Mouse (Mus musculus) embryonic facial prominence, embryonic 12.5 days (tissue): ENCODE measurements around the gene Fam184b. TPM values are rescaled to one million over a fixed set of nuclear protein-coding genes. Genes with fewer than 3 reads are reported as not detected.
A peak's percentile ranks its signal among the peaks of the same experiment; 100 is the strongest.

Source experiments
- ATAC-seq: fragments of 200-750 bp; cut with Nextera tagmentation; 2 replicates; pipeline ENCODE4 v1.8.0; 2017; ENCODE audit not compliant: insufficient number of reproducible peaks, insufficient read depth, low FRiP score, low TSS enrichment
- H3K27ac ChIP-seq: fragments of 300-500 bp; sonication (generic); 2 replicates; pipeline ENCODE4 v1.5.1; 2016; ENCODE audit warnings: mild to moderate bottlenecking
- H3K27me3 ChIP-seq: fragments of 300-500 bp; sonication (generic); 2 replicates; pipeline ENCODE4 v1.6.1; 2016; ENCODE audit warnings: mild to moderate bottlenecking, moderate library complexity
- H3K36me3 ChIP-seq: fragments of 300-500 bp; sonication (generic); 2 replicates; pipeline ENCODE4 v1.6.1; 2016; ENCODE audit warnings: mild to moderate bottlenecking
- H3K4me1 ChIP-seq: fragments of 300-500 bp; sonication (generic); 2 replicates; pipeline ENCODE4 v1.6.1; 2016
- H3K4me2 ChIP-seq: fragments of 300-500 bp; sonication (generic); replicated peaks from 2 replicates; pipeline ENCODE4 v1.6.1; 2016; ENCODE audit warnings: mild to moderate bottlenecking, moderate library complexity
- H3K4me3 ChIP-seq: fragments of 300-500 bp; sonication (generic); 2 replicates; pipeline ENCODE4 v1.5.1; 2016; ENCODE audit warnings: mild to moderate bottlenecking
- H3K9ac ChIP-seq: fragments of 300-500 bp; sonication (generic); 2 replicates; pipeline ENCODE4 v1.6.1; 2016; ENCODE audit warnings: mild to moderate bottlenecking, moderate library complexity
- H3K9me3 ChIP-seq: fragments of 300-500 bp; sonication (generic); 2 replicates; pipeline ENCODE4 v1.6.1; 2016; ENCODE audit warnings: mild to moderate bottlenecking, moderate library complexity
- WGBS: fragments of 180-500 bp; shearing (Covaris S2); methylation state at CpG from one replicate; pipeline ENCODE4 v1.1.7; 2016; 5-methylcytosine and 5-hydroxymethylcytosine counted together
- polyA plus RNA-seq: library from polyadenylated mRNA; unstranded; fragments of >200 nt; fragmentation: Nextera tagmentation; extraction: Ambion mirVana; gene quantifications from 2 replicates; pipeline ENCODE4 v1.2.1, GENCODE M21; 2016

The Fam184b gene
- polyA plus RNA-seq, 1 experiment from 2014 or later, result 1.1 TPM

DNA sequence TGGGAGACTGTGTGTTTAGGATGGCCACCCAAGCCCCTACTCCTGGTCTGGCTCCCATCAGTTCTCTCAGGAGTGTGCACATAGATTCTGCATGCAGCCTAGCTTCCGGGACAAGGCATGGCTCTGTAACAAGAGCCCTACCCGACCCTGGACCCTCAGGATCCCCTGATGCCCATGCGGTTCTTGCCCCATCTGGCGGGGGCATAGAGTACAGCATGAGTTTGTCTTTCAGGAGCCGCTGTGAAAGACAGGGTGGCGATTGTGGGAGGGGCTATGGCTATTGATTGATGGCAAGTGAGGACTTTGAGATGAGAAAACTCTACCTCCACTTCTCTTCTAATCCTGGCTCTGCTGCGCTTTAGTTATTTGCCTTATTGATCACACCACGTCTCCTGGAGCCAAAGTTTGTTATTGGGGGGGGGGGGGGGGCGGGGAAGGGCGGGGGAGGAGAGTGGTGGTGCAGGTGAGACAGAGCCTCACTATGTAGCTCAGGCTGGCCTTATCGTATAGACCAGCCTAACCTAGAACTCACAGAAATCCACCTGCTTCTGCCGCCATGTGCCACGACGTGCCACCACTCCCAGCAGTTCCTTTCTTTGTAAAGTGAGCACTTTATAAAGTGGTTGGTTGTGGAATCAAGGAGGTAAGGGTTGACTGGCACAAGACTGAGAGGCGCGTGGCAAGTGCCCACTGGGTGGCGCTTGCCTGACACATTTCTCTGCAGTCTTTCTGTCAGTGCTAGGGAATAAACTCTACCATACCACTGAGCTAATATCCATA, 104.9 kb downstream of the Fam184b start:
- peak; percentile 74; the same call in 1 of the 2 replicates for ATAC-seq
- no peak overlapping the region for H3K9ac ChIP-seq

DNA sequence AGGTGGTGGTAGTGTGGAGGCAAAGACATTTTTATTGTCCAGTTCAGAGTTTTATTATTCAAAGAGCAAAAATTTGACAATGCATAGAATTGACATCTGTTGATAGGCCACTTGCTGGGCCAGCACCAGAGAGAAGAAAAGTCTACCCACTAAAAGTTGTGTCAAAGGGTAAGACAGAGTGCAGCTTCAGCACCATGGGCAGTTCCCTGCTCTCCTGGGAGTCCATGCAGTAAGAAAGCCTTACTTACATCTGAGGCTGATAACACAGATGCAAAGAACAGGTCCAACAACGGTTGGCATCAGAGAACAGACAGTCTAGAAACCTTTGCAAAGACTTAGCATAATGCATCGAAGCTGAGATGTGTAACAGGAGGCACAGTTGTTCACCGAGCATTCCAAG, 109.7 kb downstream of the Fam184b start:
- no peaks in the 10 kb centered on the region for H3K27me3 ChIP-seq
- ATAC-seq, result no peak
- H3K9me3 ChIP-seq, result no peaks in the 10 kb centered on the region
- 89% methylated on average over 3 of the region's 3 CpGs for WGBS
- no peaks in the 10 kb centered on the region; the same call in 1 of the 2 replicates for H3K4me1 ChIP-seq
- H3K36me3 ChIP-seq, result peaks cover 44% of the 10 kb centered on the region
- no peak overlapping the region for H3K4me2 ChIP-seq
- H3K4me3 ChIP-seq, result no peak overlapping the region
- no peak overlapping the region for H3K9ac ChIP-seq
- no peak overlapping the region for H3K27ac ChIP-seq

More for the DNA sequence above, 104.9 kb downstream of the Fam184b start:
- H3K4me1 ChIP-seq, result no peaks in the 10 kb centered on the region; the same call in 1 of the 2 replicates
- peaks cover 3% of the 10 kb centered on the region; the same call in 1 of the 2 replicates for H3K36me3 ChIP-seq
- H3K9me3 ChIP-seq, result no peaks in the 10 kb centered on the region
- 7% methylated on average over 16 of the region's 17 CpGs for WGBS
- no peak overlapping the region; the same call in 1 of the 2 replicates for H3K4me2 ChIP-seq
- no peak overlapping the region for H3K4me3 ChIP-seq
- H3K27me3 ChIP-seq, result no peaks in the 10 kb centered on the region
- no peak overlapping the region for H3K27ac ChIP-seq

DNA sequence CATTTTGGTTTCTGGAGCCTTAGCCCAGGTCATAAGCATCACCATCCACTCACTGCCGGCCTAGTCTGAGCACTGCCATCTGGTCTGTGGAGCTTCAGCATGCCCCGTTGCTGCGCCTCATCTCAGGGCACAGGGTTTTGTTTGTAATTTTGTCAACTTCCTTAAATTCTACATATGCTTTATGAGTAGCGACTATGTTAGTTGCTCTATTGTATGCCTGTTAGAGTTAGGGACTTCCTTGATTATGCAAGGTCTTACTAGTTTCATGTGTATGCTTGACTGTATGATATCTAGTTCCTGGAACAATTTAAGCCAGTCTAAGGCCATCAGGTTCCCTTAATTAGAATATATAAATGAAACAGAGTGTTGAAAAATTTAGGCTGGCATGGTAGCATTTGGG, 113.1 kb downstream of the Fam184b start:
- ATAC-seq, result no peak
- Histone ChIP-seq H3K36me3 (peaks cover 51% of the 10 kb centered on the region), H3K9me3 (no peaks in the 10 kb centered on the region)

DNA sequence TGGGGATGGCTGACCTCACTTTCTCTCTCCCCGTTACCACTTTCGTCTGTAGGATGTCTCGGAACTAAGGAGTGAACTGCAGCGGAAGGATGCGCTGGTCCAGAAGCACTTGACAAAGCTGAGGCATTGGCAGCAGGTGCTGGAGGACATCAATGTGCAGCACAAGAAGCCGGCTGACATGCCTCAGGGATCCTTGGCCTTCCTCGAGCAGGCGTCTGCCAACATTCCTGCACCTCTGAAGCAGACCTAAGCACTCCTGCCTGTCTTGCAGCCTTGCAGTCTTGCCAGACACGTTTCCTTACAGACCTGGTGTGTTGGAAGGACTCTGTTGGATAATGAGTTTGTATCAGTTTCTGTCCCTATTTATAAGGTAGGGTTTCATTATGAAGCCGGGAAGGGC, 114.3 kb downstream of the Fam184b start:
- no peak overlapping the region for H3K4me3 ChIP-seq
- no peaks in the 10 kb centered on the region for H3K27me3 ChIP-seq
- no peak overlapping the region for H3K4me2 ChIP-seq
- ATAC-seq, result no peak
- H3K4me1 ChIP-seq, result peaks cover 11% of the 10 kb centered on the region; the same call in 1 of the 2 replicates
- no peaks in the 10 kb centered on the region for H3K9me3 ChIP-seq
- peaks cover 48% of the 10 kb centered on the region for H3K36me3 ChIP-seq
- no peak overlapping the region for H3K9ac ChIP-seq
- no peak overlapping the region for H3K27ac ChIP-seq
- WGBS, result 92% methylated on average over 10 of the region's 10 CpGs

More for the DNA sequence above, 113.1 kb downstream of the Fam184b start:
- Histone ChIP-seq H3K27me3 (no peaks in the 10 kb centered on the region), H3K27ac (no peak overlapping the region), H3K9ac (no peak overlapping the region), H3K4me1 (peaks cover 5% of the 10 kb centered on the region; the same call in 1 of the 2 replicates), H3K4me2 (no peak overlapping the region), H3K4me3 (no peak overlapping the region)
- WGBS, result 95% methylated on average over 4 of the region's 4 CpGs

DNA sequence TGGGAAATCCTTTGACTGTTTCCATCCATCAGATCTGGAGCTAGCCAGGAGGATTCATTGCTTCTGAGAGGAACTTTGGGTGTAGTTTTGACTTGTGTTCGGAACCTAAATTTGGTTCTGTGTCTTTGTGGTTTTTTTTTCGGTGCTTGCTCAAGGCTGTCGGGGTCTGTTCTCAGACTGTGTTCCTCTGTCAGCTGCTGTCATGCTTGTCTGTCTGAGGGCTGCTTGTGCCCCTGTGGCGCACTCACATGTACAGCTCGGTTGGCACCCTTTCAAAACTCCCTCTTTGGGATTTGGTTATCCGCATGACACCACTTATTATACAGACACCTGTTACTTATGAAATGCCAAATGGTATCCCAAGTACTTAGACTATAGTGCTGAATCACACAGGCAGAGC, 117.8 kb downstream of the Fam184b start:
- H3K4me1 ChIP-seq, result peaks cover 11% of the 10 kb centered on the region; the same call in 1 of the 2 replicates
- H3K4me2 ChIP-seq, result peak overlapping the region; percentile 90
- no peak overlapping the region for H3K27ac ChIP-seq
- H3K36me3 ChIP-seq, result peaks cover 26% of the 10 kb centered on the region
- no peak overlapping the region for H3K9ac ChIP-seq
- WGBS, result 92% methylated on average over 6 of the region's 6 CpGs
- H3K9me3 ChIP-seq, result no peaks in the 10 kb centered on the region
- 0 out of 2 replicates have a peak overlapping the region, but pooled peaks have one; percentile 90 for H3K4me3 ChIP-seq
- ATAC-seq, result no peak
- H3K27me3 ChIP-seq, result no peaks in the 10 kb centered on the region

DNA sequence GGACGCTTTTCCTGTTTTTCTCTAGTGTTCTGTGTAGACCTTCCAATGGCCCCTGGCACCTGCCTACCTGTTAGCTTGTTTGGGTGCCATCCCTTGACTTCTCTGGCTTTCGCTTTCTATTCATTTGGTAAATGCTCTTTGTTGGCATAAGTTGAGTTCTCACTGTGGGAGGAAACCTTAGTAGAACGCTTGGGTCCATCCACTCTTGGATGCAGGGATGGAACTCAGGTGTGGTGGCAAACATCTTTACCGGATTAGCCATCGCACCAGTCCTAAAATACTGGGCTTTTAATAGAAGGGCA, 118.7 kb downstream of the Fam184b start:
- Histone ChIP-seq H3K27ac (no peak overlapping the region), H3K27me3 (no peaks in the 10 kb centered on the region), H3K4me3 (peak overlapping the region; percentile 90), H3K4me1 (peaks cover 11% of the 10 kb centered on the region; the same call in 1 of the 2 replicates), H3K36me3 (peaks cover 18% of the 10 kb centered on the region), H3K9me3 (no peaks in the 10 kb centered on the region), H3K4me2 (peak overlapping the region; percentile 90), H3K9ac (peak overlapping the region; percentile 85)
- no peak for ATAC-seq
- 4% methylated on average over 5 of the region's 5 CpGs for WGBS

DNA sequence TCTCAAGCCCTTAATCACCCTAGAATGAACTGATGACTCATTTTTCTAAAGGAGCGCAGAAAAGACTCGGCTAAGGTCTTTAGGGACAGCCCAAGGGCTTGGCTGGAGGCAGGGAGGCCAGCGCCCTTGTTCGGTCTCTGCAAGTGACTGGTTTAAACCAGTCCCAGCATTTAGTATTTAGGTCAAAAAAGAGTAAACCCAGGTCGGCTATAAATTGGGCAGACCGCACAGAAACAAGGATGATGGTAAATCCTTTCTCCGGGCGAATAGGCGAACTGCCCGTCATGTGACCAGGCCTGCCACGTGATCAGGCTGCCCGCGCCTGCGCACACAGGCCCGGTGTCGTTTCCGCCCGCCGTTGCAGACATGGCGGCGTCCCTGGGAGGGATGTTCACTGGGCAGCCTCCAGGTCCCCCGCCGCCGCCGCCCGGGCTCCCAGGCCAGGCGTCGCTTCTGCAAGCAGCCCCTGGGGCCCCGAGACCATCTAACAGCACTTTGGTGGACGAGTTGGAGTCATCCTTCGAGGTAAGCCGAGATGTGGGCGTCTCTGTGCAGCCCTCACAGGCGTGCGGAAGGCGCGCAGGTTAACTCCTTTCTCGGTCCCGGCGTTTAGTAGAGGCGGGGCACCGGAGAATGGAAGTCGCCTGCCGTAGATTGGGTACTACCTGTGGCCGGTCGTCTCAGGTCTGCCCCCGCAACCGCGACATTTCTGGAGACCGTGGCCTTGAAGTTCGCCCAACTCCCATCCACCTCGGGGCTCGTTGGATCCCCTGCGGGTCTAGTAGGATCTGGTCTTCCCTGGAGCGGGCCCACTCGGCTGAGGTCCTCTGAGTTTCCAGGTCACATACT, 119.2 kb downstream of the Fam184b start, which contains the start of gene Med28:
Gene Med28 (plus strand): TSS at position 270 of the 849 bp plus-strand sequence.
- Histone ChIP-seq H3K4me3 (peak within 1 kb of the TSS; percentile 90), H3K4me2 (peak within 1 kb of the TSS; percentile 90), H3K4me1 (peaks cover 11% of the 10 kb centered on the region; the same call in 1 of the 2 replicates), H3K9me3 (no peaks in the 10 kb centered on the region), H3K27ac (peak within 1 kb of the TSS; percentile 67), H3K9ac (peak within 1 kb of the TSS; percentile 85), H3K36me3 (peaks cover 12% of the 10 kb centered on the region; the same call in 1 of the 2 replicates), H3K27me3 (no peaks in the 10 kb centered on the region)
- peak; percentile 84 for ATAC-seq
- WGBS, result 3% methylated on average over 56 of the region's 56 CpGs

DNA sequence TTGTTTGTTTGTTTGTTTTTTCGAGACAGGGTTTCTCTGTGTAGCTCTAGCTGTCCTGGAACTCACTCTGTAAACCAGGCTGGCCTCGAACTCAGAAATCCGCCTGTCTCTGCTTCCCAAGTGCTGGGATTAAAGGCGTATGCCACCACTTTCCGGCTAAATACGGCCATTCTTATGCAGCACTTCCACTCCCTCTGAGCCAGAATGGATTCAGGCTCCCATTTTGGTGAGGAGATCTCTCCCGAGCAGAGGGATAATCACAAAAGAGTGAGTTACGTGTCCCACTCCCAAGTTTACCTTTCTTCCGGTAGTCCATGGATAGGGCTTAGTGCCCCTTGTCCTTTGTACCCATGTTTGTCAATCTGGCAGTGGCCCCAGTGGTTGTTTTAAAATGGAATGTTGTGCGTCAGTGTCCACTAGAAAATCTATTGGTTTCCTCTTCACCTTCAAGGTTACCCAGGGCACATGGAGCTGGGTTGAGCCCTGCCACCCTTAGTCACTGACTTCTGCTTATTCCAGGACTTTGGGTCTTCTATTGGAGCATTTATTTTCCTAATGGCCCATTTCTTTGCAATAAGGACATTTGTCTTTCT, 124.2 kb downstream of the Fam184b start:
- Histone ChIP-seq H3K27me3 (no peaks in the 10 kb centered on the region), H3K9me3 (no peaks in the 10 kb centered on the region), H3K4me1 (no peaks in the 10 kb centered on the region), H3K9ac (no peak overlapping the region), H3K36me3 (peaks cover 28% of the 10 kb centered on the region), H3K4me3 (no peak overlapping the region), H3K27ac (no peak overlapping the region), H3K4me2 (no peak overlapping the region)
- no peak for ATAC-seq
- 86% methylated on average over 10 of the region's 10 CpGs for WGBS

DNA sequence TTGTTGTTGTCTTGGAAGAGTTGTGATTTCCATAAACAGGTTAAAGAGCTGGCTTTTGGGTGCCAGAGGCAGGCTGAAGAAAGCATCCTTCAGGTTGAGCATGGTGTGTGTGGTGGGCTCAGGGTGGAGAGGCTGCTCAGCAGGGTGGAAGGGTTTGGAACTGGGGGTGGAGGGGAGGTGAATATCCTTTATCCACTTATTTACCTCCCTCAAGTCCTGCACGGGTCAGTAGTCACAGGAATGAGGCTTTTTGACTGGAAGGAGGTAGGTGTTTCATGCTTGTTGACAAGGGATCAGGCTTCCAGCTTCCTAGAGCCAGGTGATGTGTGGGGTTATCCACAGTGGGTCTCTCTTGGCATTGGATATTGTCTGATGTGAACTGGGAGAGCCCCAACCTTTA, 124.8 kb downstream of the Fam184b start:
- ATAC-seq, result no peak
- WGBS, result 72% methylated on average over 1 of the region's 1 CpGs
- H3K27me3 ChIP-seq, result no peaks in the 10 kb centered on the region
- H3K9me3 ChIP-seq, result no peaks in the 10 kb centered on the region
- H3K9ac ChIP-seq, result no peak overlapping the region
- H3K36me3 ChIP-seq, result peaks cover 34% of the 10 kb centered on the region
- no peak overlapping the region for H3K4me3 ChIP-seq
- H3K4me2 ChIP-seq, result no peak overlapping the region
- no peaks in the 10 kb centered on the region for H3K4me1 ChIP-seq
- no peak overlapping the region for H3K27ac ChIP-seq

DNA sequence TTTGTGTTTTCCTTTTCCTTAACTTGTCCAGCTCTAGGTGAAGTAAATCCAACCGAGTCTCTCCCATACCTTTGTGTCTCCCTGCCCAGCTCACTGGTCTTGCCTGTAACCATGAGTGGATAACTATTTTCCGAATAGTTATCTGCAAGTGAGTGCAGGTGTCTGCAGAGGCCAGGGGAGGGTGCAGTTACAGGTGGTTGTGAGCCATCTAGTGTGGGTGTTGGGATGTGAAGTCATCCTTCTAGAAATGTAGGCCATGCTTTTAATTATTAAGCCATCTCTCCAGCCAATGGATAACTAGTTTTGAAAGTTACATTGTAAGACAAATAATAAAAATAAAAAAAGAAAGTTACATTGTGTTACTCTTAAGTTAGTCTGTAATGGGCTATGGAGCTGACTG, 125.9 kb downstream of the Fam184b start:
- no peaks in the 10 kb centered on the region for H3K4me1 ChIP-seq
- H3K9ac ChIP-seq, result no peak overlapping the region
- H3K27ac ChIP-seq, result no peak overlapping the region
- H3K4me3 ChIP-seq, result no peak overlapping the region
- WGBS, result 91% methylated on average over 2 of the region's 2 CpGs
- no peak for ATAC-seq
- no peaks in the 10 kb centered on the region for H3K27me3 ChIP-seq
- H3K4me2 ChIP-seq, result no peak overlapping the region
- H3K36me3 ChIP-seq, result peaks cover 36% of the 10 kb centered on the region
- no peaks in the 10 kb centered on the region for H3K9me3 ChIP-seq

DNA sequence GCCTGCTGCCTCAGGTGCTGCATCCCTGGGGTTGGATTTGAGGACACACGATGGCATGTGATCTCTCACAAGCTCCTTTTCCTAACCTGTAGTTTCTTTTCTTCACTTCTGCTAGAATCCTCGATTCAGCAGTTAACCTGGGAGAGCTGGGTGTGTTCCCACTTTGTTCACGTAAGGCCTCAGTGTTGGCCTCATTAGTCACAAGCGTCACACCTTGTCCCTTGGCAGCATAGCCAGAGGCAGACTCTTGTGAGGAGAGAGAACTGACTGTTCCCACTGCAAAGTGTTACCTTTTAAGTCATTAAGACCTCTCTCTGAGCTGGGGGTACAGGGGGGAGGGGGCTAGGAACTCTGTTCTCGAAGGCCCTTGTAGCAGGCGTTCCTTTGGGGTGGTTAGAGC, 126.5 kb downstream of the Fam184b start:
- Histone ChIP-seq H3K27ac (no peak overlapping the region), H3K4me2 (no peak overlapping the region), H3K4me1 (no peaks in the 10 kb centered on the region), H3K9me3 (no peaks in the 10 kb centered on the region), H3K36me3 (peaks cover 37% of the 10 kb centered on the region), H3K9ac (no peak overlapping the region), H3K27me3 (no peaks in the 10 kb centered on the region), H3K4me3 (no peak overlapping the region)
- whole genome bisulfite sequencing, result 91% methylated on average over 6 of the region's 6 CpGs
- no peak for ATAC-seq
